In the genomic region with DNA sequence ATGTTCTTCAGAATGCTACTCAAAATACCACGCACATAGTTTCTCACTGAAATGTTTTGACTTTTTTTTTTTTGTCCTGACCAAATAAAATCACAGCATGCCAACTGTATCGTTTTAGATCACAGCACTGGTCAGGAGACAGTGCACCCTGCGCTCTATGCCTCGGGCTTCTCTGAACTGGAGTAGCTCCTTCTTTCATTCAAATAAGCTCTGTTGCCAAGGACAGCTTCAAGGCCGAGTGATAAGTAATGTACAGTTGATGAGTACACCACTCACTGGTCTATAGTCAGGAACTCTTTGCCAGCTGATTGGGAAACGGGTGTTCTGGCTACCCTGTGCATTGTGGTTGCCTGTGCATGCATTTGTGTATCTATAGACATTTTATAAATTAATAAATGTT, we compare ENCODE assay signal across 26 mouse cellular contexts.
DNase-seq lines count a peak whose midpoint lies in the region; ATAC-seq lines count a peak whose summit lies in the region.
"Had no signal": no experiment of that assay in that cellular context is flagged by ENCODE, and none has a peak within 500 bp of the region (broad histone marks: within the 10 kb centered on the region; RNA-seq: fewer than 3 reads in every experiment).

No protein-coding gene starts in this region.

- ATAC-seq in forebrain, embryonic 15.5 days (replicated peaks): peak; percentile 50; the same call in 1 of the 2 replicates
- no peak for ATAC-seq in forebrain, embryonic 16.5 days
- peak; percentile 70 for ATAC-seq in hindbrain, embryonic 16.5 days
- no peak for ATAC-seq in hindbrain, embryonic 14.5 days (ENCODE audit: low FRiP score)

- 49% methylated on average over 6 of the region's 6 CpGs for WGBS in forebrain, embryonic 15.5 days
- 43% methylated on average over 6 of the region's 6 CpGs for WGBS in forebrain, embryonic 16.5 days
- WGBS in hindbrain, embryonic 16.5 days: 44% methylated on average over 6 of the region's 6 CpGs
- 55% methylated on average over 6 of the region's 6 CpGs for WGBS in hindbrain, embryonic 14.5 days

- H3K4me2 ChIP-seq in forebrain, embryonic 15.5 days (replicated peaks): no peak overlapping the region
- no peak overlapping the region for H3K4me2 ChIP-seq in forebrain, embryonic 16.5 days (ENCODE audit: low read length)
- H3K4me2 ChIP-seq in hindbrain, embryonic 16.5 days (ENCODE audit: low read length): no peak overlapping the region
- H3K4me2 ChIP-seq in hindbrain, embryonic 14.5 days (replicated peaks): no peak overlapping the region
- H3K4me2 ChIP-seq: embryonic facial prominence, embryonic 13.5 days; forebrain, embryonic 12.5 days; kidney, embryonic 15.5 days; liver, embryonic 13.5 days had no signal

- no peak for DNase-seq in hindbrain, embryonic 14.5 days (ENCODE audit: low spot score)
- DNase-seq in ZHBTc4 (ENCODE audit: low read depth, low spot score) (peak; percentile 28), MN1 (ENCODE audit: low spot score) (no peak)
- peak; percentile 51 for DNase-seq in adrenal gland, postnatal 14 days
- no peak for DNase-seq in kidney, postnatal 14 days
- DNase-seq: B cell, adult 2 months; cerebellum, adult 18-20 months; cerebellum, postnatal 25 days; gastrocnemius, postnatal 10 days; kidney, adult 11 months; kidney, postnatal 4 days; liver, embryonic 13.5 days; lung, adult 2 months; lung, postnatal 14 days; right cerebral cortex, postnatal 14 days had no signal

- H3K36me3 ChIP-seq in forebrain, embryonic 15.5 days: peaks cover 3% of the 10 kb centered on the region; the same call in 1 of the 2 replicates
- H3K36me3 ChIP-seq in forebrain, embryonic 16.5 days (ENCODE audit: control insufficient read depth, insufficient read depth): peaks cover 2% of the 10 kb centered on the region; the same call in 1 of the 2 replicates
- H3K36me3 ChIP-seq in hindbrain, embryonic 16.5 days (ENCODE audit: control insufficient read depth, insufficient read depth, low read length): 0 out of 2 replicates have a peak, but pooled peaks cover 6% of the 10 kb centered on the region
- H3K36me3 ChIP-seq in hindbrain, embryonic 14.5 days (replicated peaks; ENCODE audit: control insufficient read depth, insufficient read depth): peaks cover 13% of the 10 kb centered on the region

- H3K4me1 ChIP-seq in forebrain, embryonic 15.5 days: peaks cover 17% of the 10 kb centered on the region
- peaks cover 13% of the 10 kb centered on the region for H3K4me1 ChIP-seq in forebrain, embryonic 16.5 days (replicated peaks; ENCODE audit: control insufficient read depth, insufficient read depth, low read length)
- H3K4me1 ChIP-seq in hindbrain, embryonic 16.5 days (ENCODE audit: control insufficient read depth, insufficient read depth, low read depth, low read length): peaks cover 13% of the 10 kb centered on the region
- peaks cover 21% of the 10 kb centered on the region; the same call in 1 of the 2 replicates for H3K4me1 ChIP-seq in hindbrain, embryonic 14.5 days (replicated peaks; ENCODE audit: control insufficient read depth, insufficient read depth, low read length)
- H3K4me1 ChIP-seq: embryonic facial prominence, embryonic 13.5 days had no signal

- no peak overlapping the region for H3K4me3 ChIP-seq in forebrain, embryonic 15.5 days
- H3K4me3 ChIP-seq in forebrain, embryonic 16.5 days (replicated peaks; ENCODE audit: low read length): no peak overlapping the region
- H3K4me3 ChIP-seq in hindbrain, embryonic 16.5 days (ENCODE audit: low read length): no peak overlapping the region
- H3K4me3 ChIP-seq in hindbrain, embryonic 14.5 days (replicated peaks; ENCODE audit: low read length): no peak overlapping the region
- H3K4me3 ChIP-seq: embryonic facial prominence, embryonic 13.5 days; erythroblast, embryonic 14.5 days; forebrain, embryonic 12.5 days; heart, embryonic 10.5 days; kidney, embryonic 15.5 days; left cerebral cortex, adult 2 months; liver, embryonic 13.5 days; neural tube, embryonic 15.5 days had no signal

- H3K27me3 ChIP-seq in forebrain, embryonic 15.5 days: no peaks in the 10 kb centered on the region
- H3K27me3 ChIP-seq in forebrain, embryonic 16.5 days (replicated peaks; ENCODE audit: control insufficient read depth, insufficient read depth, low read length): no peaks in the 10 kb centered on the region
- H3K27me3 ChIP-seq in hindbrain, embryonic 16.5 days (replicated peaks; ENCODE audit: control insufficient read depth, insufficient read depth, low read length): no peaks in the 10 kb centered on the region
- no peaks in the 10 kb centered on the region for H3K27me3 ChIP-seq in hindbrain, embryonic 14.5 days (ENCODE audit: control insufficient read depth, insufficient read depth, low read length)
- H3K27me3 ChIP-seq: embryonic facial prominence, embryonic 13.5 days; forebrain, embryonic 12.5 days; kidney, embryonic 15.5 days; liver, embryonic 13.5 days; neural tube, embryonic 15.5 days had no signal

- H3K27ac ChIP-seq in forebrain, embryonic 15.5 days (replicated peaks): no peak overlapping the region
- H3K27ac ChIP-seq in forebrain, embryonic 16.5 days (ENCODE audit: low read length): no peak overlapping the region
- no peak overlapping the region for H3K27ac ChIP-seq in hindbrain, embryonic 16.5 days (ENCODE audit: low read depth, low read length)
- H3K27ac ChIP-seq in hindbrain, embryonic 14.5 days: no peak overlapping the region
- H3K27ac ChIP-seq: embryonic facial prominence, embryonic 13.5 days; forebrain, embryonic 12.5 days; heart, embryonic 10.5 days; kidney, embryonic 15.5 days; left cerebral cortex, adult 2 months; liver, embryonic 13.5 days; stomach, postnatal 0 days had no signal

- H3K9ac ChIP-seq in forebrain, embryonic 15.5 days (replicated peaks): no peak overlapping the region
- H3K9ac ChIP-seq in forebrain, embryonic 16.5 days (replicated peaks; ENCODE audit: low read depth, low read length): no peak overlapping the region
- no peak overlapping the region for H3K9ac ChIP-seq in hindbrain, embryonic 16.5 days (ENCODE audit: low read depth, low read length)
- H3K9ac ChIP-seq in hindbrain, embryonic 14.5 days: no peak overlapping the region
- H3K9ac ChIP-seq: embryonic facial prominence, embryonic 13.5 days; forebrain, embryonic 12.5 days; kidney, embryonic 15.5 days; liver, embryonic 13.5 days; neural tube, embryonic 15.5 days had no signal

- no peaks in the 10 kb centered on the region for H3K9me3 ChIP-seq in forebrain, embryonic 15.5 days
- H3K9me3 ChIP-seq in forebrain, embryonic 16.5 days (ENCODE audit: control insufficient read depth, low read length): no peaks in the 10 kb centered on the region
- H3K9me3 ChIP-seq in hindbrain, embryonic 16.5 days (ENCODE audit: control insufficient read depth, low read length): no peaks in the 10 kb centered on the region
- no peaks in the 10 kb centered on the region for H3K9me3 ChIP-seq in hindbrain, embryonic 14.5 days (ENCODE audit: control insufficient read depth, low read length)
- H3K9me3 ChIP-seq: embryonic facial prominence, embryonic 13.5 days; forebrain, embryonic 12.5 days; heart, embryonic 10.5 days; kidney, embryonic 15.5 days; liver, embryonic 13.5 days; neural tube, embryonic 15.5 days had no signal

Comparison
In these comparisons a context has a peak if more than half of its experiments do, and no peak if none do; other contexts are left out.
1. ATAC-seq: peak in forebrain, embryonic 15.5 days (single experiment) and hindbrain, embryonic 16.5 days (single experiment); none in forebrain, embryonic 16.5 days (single experiment) and hindbrain, embryonic 14.5 days (single experiment).
2. DNase-seq: peak in ZHBTc4 (single experiment) and adrenal gland, postnatal 14 days (single experiment); none in hindbrain, embryonic 14.5 days (single experiment), kidney, postnatal 14 days (single experiment) and MN1 (single experiment).